Mouse (Mus musculus): ENCODE measurements around the gene Gm11444.

The Gm11444 gene

DNA sequence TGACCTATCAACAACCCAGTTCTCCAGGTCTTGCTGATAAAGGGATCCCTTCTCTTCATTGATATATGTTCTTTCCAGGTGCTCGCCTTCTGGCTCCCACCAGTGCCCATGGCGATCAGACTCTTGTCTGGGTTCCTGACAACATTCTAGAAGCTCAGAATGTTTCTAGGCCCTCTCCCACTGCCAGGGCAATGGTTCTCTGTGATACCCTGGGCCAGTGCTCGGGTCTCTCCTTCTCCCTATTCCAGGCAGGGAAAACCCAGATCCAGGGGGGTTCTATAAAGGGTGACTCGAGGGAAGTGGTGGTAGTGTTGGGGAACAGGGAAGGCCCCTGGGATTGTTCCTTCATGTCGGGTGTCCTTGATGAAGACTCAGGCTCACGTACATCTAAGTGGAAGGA lies at the start of gene Gm11444:
TSS of gene Gm11444 (minus strand) at position 101 of the 400 bp plus-strand sequence.
- WGBS = 95% methylated on average over 6 of the region's 6 CpGs

DNA sequence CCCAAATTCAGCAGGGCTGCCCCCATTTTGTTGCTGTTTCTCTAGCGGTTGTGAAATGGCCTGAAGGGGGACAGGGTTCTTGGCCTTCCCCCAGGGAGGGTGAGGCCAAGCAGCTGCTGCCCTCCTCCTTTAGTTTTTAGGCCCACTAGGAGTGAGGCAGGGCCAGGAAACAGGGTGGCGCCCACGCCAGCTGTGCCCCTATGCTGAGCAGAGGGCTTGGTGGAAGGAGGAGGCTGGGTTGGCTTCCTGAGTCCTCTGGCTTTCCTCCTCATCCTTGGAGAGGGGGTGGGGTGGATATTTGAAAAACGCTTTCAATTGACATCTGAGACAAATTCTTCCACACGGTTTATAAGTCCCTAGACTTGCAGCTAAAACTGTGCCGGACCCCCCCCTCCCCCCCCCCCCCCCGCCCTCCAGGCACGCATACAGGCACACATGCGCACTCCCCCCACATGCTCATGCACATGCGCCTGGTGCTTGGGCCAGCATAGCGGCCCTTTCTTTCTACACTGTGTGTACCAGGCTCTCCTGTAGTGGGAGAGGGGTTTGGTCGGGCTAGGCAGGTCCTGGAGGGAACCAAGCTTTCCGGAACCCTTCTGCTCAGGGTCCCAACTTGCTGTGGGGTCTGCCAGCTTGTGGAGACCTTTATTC lies 46.3 kb upstream of the Gm11444 start:
- WGBS = 58% methylated on average over 13 of the region's 13 CpGs

DNA sequence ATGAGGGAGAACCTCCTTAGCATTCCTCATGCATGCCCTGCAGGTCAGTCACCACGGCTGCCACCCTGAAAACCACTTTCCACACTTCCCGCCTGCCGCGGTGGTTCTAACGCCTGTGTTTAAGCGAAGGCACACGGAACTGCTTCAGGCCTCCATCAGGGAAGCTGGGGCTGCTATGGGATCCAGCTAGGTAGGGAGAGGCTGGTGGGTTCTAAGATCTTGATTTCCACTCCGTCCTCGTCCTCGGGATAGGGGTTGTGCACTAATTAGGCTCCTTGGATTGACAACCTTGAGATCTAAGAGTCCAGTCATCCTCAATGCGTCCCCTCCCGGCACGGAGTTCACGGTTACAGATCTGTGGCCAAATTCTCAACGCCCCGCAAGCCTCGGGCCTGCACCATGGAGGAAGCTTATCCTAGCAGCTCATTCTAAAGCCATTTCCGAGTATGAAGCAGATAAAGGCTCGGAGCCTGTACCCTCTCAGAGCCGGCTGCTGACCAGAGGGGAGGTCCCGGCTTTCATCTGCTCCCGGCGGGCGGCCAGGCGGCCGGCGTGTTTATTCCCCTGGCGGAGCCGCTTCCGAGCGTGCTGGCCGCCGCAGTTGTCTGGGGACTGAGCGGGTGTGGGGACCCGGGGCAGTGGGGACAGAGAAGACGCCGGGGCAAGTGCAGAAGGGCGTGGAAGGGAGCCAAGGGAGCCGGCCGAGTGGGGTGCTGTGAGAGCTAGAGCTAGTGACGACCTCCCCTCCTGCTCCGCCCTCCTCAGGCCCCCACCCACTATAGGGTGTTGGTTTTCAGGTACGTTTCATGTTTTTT lies 44.8 kb upstream of the Gm11444 start:
- 7% methylated on average over 43 of the region's 43 CpGs for WGBS

DNA sequence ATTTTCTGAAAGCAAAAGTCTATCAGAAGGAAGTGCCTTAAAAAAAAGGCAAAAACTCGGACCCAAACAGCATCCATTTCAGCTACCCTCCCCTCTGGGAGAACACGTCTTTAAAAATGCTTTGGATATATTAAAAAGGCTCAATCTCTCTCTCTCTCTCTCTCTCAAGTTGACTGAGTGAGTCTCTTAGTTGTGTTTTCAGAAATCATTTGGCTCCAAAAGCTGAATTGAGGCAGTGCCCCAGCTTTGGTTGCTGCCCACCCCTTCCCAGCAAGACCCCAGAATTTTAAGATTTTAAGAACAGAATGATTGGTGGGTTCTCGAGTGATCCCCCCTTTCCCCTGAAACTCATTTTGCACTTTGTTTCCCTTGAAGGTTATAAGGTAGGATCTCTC lies 44.0 kb upstream of the Gm11444 start:
- WGBS = 30% methylated on average over 3 of the region's 3 CpGs

DNA sequence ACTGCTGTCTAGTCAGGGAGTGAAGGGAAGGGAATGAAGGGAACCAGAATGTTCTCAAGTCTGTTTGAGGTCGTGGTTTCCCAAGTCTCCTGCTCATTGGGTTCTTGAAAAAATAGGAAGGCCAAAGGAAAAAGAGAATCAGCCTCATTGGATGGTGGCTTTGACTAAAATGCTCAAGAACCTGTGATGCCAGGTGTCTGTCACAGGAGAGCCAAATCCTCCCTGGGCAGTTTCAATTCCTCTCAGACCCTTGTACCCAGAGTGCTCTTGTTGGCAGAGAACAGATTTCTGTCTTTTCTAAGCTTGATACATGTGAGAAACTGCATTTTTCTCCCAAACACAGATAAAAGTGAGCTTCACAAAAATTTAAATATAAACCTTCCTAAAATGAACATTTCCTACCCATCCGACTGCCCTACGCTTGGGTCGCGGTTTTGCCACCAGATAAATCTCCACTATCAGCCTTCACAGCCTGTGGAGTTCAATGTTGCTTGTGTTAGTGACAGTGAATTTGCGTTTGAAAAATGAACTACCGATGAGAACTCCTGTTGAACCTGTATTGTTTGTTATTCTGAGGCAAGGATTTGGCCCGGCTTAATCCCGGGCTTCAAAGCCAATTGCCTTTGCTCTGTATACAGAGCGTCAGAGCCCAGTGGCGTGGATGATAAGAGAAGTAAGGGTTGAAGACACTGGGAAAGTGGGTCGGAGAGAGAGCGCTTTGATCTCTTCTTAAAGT lies 43.4 kb upstream of the Gm11444 start:
- 21% methylated on average over 13 of the region's 13 CpGs for WGBS

DNA sequence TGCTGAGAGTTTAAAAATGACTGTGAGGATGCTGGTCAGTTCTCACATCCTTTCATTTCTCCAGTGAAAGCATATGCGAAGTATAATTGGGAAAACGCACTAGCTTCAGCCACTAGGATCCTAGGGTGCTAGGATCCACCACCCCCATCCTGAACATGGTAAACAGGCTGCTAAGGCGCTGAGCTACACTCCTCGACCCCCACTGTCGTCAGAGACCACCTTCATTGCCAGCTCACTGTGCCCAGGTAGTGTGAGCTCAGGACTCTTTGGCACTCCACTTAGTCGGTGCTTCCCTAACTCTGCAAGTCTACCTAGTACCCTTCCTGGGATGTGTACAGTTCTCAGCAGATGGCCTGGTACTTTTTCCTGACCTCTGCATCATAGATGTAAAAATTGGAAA lies 42.6 kb upstream of the Gm11444 start:
- WGBS = 11% methylated on average over 6 of the region's 6 CpGs

DNA sequence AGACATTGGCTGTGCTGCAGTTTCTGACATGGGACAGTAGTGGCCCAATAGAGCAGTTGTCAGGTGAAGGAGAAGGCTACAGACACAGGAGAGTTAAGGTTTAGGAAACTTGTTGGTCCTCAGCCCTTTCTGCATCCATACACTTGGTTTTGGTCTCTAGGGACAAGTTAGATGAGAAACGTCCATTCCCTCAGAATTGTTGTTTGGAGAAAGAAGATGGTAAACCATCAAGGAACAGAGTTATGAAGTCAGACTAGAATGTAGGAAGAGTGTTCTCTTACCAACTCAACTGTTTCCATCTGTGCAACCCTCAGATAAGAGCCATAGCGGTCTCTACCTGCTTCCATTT lies 41.5 kb upstream of the Gm11444 start:
- WGBS = 18% methylated on average over 2 of the region's 2 CpGs

DNA sequence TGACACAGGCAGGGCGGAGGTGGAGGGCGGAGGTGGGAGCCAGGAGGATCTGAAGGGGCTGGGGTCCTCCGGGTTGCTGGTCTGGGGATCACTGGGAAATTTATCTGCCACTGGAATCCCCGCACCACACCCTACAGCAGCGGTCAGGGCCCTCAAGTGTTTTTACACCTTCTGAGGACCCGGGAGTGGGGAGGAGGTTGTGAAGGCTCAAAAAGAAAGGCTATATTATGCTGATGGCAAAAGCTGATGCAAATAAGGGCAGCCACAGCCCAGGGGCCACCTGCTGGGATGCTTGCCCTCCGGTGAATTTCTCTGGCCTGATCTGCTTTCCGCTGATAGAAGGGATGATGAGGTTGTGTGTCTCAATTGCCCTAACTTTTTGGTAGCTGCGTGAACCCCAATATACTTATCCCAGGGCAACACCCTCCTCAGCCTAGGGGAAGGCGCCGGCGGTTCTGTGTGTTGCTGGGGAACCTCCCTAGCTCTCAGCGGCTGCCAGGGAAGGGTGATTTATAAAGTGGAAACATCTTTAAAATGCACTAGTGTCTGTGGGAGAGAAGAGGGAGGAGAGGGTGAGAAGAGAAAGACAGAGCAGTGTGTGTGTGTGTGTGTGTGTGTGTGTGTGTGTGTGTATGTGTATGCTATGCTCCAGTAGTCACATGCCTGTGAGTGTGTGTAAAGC lies 41.0 kb upstream of the Gm11444 start:
- WGBS = 10% methylated on average over 13 of the region's 13 CpGs

DNA sequence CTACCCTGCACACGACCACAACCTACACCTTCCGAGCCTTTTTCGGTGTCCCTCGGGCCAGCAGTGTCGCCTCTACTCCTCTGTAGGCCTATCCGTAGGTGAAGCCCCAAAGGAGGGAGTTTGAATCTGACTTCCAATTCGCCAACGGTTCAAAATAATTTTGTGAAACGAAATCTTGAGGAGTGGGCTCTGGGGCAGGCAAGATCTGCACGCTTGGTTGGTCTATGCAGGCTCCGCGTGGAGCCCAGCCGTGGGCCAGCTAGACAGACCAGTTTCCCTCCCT lies 40.4 kb upstream of the Gm11444 start:
- 9% methylated on average over 13 of the region's 13 CpGs for WGBS

DNA sequence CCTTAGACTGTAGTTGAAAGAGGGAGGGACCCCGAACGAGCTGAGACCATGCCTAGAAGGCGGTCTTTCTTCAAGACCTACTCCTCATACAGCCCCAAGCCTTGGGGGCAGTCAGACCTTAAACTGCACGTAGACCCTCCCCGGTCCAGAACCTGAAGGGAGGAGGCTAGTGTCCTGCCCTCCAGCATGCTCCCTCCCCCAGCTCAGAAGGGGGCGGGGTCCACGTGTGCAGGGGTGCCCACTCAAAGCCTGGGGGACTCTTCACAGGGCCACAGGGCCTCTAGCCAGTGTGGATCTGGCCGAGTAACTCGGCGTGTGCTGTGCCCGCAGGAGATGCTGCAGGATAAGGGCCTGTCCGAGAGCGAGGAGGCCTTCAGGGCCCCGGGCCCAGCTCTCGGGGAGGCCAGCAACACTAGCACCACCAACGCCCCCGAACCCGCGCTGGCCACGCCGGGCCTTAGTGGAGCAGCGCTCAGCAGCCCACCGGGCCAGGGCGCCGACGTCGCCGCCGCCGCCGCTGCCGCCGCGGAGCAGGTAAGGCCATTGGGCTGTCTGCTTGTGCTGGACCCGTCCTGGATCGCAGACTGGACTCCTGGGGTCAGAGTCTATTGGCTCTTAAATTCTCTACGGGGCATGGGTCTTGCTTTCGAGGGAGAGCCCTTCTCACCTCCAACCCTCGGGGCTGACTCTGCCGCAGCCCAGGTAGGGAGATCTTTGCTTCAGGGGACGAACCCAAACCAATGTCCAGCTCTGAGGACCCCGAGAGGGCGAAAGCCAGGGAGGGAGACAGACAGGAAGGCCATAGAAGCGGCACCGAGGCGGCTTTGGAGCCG lies 39.8 kb upstream of the Gm11444 start:
- 9% methylated on average over 47 of the region's 47 CpGs for WGBS

DNA sequence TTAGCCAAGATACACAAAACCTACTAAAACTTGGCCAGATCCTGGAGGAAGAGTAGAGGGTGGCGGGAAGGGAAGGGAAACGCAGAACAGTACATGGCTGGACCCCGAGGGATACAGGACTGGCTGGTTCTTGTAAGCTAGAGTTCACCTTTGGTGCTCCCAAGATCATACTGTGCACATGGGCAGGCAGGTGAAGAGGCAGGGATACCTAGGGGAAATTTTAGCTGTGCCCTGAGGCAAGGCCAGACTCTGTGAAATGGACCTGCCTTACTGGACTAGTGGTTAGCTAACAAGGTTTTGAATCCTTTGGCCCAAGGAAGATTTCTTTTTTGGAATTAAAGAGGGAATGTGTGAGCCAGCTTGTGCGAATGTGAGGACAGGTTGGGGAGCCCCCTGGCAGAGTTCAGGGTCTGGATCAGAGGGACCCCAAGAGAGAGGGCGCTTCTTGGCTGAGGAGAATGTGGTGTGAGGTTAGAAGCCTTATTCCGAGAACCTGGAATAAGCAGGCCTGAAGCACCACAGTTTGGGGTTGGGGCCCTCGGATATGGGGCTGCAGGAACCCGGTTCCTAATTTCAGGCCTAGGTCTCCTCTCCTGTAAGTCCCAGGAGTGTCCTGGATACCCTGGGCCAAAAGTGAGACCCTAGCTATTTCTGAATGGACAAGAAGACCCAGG lies 39.1 kb upstream of the Gm11444 start:
- WGBS = 45% methylated on average over 8 of the region's 8 CpGs

DNA sequence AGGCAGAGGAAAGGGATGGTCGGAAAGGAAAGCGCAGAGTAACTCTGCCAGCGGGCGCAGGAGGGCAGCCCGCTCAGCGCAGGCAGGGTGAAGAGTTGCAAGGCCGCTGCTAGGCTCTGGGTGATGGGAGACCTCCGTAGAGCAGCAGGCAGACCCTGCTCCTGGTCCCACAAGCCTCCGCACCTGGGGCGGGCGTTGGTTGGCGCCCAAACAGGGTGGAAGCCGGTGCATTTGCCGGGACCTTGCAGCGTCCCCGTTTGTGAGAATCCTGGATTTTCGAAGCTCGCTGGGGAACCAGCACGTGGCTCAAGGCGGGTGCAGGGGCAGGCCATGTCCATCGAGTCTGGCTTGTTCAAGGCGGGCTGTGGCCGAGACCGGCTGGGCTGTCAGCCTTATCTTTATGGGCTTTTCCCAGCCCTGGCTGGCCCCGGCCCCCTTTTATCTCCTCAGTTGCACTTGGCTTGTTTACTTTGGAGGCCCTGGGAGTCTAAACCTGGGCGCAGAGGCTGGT lies 38.4 kb upstream of the Gm11444 start:
- WGBS = 14% methylated on average over 26 of the region's 26 CpGs

DNA sequence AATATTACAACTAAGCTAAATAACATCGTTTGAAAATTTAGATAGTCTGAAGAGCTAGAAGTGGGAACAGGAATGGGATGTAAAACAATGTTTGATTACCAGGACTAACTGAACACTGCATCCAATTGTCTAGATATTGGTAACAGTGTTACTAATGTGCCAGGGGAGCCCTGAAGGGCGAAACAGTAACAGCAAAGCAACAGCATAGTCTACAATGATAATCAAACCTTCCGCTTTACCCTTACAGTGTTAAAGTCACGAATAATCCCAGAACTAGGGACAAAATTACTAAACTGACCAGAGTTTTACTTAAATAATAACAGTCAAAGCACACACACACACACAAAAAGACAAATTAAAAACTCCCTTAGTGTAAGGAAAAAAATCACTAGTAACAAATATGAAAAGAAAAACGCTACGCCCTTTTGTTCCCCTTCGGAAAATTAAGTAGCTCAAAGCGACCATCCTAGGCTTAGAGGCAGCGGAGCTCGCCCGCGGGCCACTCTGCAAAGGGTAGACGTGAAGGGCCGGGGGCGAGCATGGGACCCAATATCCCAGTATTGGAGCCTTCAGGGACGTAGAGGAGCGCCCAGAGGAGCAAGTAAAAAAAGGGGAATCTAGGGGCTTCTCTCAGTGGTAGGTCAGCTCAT lies 37.8 kb upstream of the Gm11444 start:
- 14% methylated on average over 17 of the region's 17 CpGs for WGBS

DNA sequence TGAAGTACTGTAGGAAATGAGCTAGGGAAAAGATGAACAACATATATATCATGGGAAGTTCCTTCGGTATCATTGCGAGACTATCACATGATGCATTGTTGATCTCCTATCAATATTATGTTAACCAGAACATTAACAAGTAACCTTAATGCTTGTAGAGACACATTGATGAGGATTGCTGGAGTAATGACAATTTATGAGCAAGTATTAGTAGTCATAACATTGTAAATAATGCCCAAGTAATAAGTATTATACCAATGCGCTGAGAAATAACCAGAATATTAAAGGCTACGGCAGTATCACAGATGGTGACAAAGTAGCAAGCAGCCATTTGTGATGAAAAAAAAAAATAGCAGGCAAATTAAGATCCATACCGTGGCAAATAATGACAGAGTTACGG lies 37.1 kb upstream of the Gm11444 start:
- WGBS = 26% methylated on average over 6 of the region's 6 CpGs

DNA sequence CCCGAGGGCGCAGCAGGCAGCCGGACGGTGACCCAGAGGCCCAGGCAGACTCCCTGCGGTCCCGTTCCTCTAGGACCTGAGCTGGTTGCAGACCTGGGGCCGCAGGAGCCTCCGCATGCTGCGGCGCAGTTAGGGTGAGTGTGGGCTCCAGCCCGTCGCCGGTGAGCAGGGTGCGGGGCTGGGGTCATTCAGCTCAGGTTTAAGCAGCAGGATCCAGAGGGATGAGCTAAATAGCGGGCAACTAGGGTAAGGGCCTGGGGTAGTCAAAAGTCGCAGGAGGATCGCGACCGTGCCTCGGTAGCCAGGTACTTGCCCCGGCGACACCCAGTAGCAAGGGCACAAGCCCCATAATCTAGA lies 36.3 kb upstream of the Gm11444 start:
- 12% methylated on average over 22 of the region's 22 CpGs for WGBS

DNA sequence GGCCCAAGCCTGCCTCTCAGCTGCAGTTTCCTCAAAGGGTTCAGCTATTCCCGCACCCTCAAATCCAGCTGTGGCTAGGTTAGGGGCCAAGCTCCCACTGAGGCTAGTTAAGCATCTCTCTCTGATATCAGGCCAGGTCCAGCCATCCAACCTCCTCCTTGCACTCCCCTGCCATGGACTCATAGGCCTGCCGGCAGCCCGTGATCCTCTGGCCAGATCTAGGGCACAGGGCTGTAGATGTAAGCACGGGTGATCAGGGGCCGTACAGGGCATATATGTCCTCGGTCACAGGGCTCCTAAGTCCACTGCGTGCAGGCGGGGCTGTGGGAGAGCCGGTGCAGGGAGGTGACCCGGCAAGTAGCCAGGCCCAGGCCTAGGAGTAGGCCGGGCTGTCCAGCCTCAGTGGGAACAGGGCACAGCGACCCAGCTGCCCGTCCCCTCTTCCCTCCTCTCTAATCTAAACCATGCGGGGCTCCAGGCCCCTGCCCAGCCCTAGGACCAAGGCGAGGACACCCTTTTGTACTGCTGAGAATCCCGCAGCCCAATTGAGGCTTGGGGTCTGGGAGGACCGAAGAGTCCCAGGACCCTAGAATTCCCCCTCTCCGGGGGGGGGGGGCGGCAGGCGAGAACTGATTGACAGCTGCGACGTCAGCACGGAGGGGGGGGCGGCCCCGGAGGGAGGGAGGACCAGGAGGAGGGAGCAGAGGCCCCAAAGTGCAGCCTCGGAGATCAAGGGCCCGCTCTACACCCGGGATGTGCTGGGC lies 35.7 kb upstream of the Gm11444 start, which contains the start of gene Tbx4:
TSS of gene Tbx4 (plus strand) at position 758 of the 764 bp plus-strand sequence.
- 43% methylated on average over 22 of the region's 28 CpGs for WGBS

DNA sequence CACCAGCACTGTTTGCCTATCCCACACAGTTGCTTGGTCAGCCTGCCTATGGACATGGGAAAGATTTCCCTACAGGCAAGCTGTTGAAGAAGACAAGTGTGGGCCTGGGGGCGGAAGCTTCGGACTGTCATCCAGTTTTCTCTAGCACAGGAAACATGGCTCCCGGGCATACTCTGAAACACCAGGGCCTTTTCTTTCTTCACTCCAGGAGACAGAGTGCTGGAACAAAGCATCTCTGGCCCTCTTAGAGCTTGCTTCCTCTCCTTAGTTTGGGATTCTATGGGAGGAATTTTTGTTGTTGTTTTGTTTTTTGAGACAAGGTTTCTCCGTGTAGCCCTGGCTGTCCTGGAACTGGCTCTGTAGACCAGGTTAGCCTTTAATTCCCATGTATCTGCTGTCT lies 34.4 kb upstream of the Gm11444 start:
- WGBS = 73% methylated on average over 4 of the region's 4 CpGs

DNA sequence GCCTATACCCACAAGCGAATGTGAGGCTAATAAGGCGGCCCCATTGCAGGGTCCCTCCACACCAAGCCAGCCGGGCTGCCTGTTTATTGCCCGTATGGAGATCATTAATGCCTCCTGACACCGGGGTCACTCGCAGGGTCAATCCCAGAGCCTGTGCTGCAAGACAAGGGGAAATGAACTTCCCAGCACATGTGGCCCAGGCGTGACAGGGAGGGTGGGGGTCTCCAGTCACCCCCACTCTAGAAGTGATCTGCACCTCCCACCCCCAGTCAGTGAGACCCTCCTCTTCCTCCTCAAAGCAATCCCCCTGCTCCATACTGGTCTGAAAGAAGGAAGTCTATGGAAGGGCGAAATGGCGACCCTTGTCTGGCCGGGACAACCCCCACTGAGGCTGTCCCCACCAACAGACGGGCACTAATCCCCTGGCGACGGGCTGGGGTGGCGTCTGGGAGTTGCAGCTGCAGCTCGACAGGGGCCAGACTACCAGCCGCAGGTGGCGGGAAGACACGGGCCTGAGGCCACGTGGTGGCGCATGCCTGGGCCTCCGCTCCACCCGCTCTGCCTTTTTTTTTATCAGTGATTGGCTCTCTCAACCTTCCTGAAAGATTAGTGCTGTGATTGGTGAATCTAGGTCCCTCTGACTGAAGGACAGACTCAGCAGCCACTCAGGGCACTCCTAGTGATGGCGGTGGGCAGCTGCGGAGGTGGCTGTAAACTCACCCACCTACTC lies 26.1 kb upstream of the Gm11444 start:
- WGBS = 74% methylated on average over 24 of the region's 24 CpGs

DNA sequence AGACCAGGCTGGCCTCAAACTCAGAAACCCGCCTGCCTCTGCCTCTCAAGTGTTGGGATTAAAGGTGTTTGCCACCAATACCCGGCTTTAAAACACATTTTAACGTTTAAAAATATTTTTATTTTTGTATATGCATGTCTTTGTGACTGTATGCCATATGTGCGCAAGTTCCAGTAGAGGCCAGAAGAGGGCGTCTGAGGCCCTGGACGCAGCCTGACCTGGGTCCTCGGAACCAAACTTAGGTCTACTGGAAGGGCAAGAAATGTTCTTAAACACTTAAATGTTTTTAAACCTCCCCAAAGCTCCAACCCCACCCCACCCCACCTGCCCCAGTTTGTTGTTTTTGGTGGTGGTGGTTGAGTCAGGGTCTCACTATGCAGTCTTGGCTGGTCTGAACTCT lies 14.2 kb upstream of the Gm11444 start:
- WGBS = 43% methylated on average over 7 of the region's 7 CpGs

Measured in cerebral cortex, adult 2 months (tissue).